Mouse (Mus musculus): Measurements from ENCODE around the gene Tbc1d15.

- no peak for TF ChIP-seq POLR2A (IDR thresholded peaks at IDR 0.05; ENCODE audit: control insufficient read depth, low read depth, low read length)
- no peak for TF ChIP-seq CTCF (IDR thresholded peaks at IDR 0.05; ENCODE audit: control insufficient read depth, insufficient read depth, insufficient replicate concordance, low read depth, low read length)
Measured at GRCm38 (mm10) chr10:115284170-115284569, 32.9 kb upstream of the Tbc1d15 start.
